Mouse (Mus musculus): ENCODE data around the gene Rorb. TPM values are rescaled to one million over a fixed set of nuclear protein-coding genes. Genes with fewer than 3 reads are reported as not detected.
A peak's percentile ranks its signal among the peaks of the same experiment; 100 is the strongest.

Rorb gene
- not detected in 2 replicates for total RNA-seq (2014; fragmentation: Nextera tagmentation)
- total RNA-seq (2017): not detected in 2 replicates

DNA sequence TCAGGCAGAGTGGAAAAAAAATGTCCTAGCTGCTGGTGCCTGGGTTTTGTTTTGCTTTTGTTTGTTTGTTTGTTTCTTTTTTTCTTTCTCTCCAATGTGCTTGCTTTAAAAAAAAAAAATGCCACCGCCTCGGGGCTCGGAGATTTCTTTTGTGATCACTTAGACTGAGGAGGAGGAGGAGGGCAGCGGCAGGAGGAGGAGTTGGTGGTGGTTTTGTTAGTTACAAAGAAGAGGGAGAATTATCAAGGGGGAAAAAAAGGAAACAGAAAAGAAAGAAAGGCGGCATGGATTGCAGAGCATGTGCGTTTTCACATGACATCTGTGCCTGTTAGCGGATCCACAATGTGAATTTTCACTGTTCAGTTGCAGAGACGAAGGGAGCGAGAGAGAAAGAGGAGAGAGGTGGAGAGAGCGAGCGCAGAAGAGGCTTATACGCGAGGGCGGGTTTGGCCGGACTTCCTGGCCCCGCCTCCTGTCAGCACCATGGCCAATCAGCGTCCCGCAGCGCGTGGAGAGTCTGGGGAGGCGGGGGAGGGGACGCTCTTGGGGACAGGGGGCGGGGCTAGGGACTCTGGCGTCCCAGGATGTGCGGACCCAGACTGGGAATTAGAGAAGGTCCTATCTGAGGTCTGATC, at the start of gene Rorb:
Gene Rorb, minus strand, starts transcription at position 404 of the 635 bp plus-strand sequence.
- ATAC-seq (replicated peaks; ENCODE audit: poor library complexity, severe bottlenecking): peak; percentile 93

DNA sequence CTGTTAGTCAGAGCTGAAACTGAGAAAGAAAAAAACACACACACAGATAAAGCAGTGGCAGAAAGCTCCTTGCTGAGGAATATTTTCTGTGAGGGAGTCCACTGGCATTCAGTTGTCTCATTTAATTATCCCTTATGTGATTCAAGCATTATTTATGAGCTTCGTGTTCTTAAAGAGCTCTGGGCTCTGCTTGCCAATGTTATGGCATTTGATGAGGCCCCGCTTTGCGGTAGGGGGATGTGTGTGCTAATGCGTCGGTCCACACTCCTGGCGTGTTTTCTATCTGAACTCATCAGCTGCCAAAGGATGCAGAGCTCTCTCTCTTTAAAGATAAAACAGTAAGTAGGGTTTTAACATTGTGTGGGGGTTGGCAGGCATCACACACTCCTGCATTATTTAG, 37.9 kb upstream of the Rorb start:
- ATAC-seq (replicated peaks; ENCODE audit: poor library complexity, severe bottlenecking): no peak

DNA sequence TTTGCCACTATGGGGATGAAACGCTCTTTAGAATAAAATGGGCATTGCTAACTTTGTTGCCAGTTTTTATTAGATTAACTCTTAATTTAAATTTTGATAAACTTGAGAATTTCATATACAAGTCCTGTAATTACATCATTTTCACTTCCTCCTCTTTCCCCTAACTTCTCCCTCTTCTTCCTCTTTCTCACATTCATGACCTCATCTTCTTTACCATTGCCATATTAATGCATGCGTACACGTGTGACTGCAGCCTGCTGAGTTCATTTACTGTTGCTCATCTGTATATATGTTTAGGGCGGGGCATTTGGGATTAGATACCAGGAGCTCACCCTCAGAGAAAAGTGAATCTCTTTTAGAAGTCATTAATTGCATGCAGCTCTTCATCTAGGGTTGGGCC, 33.5 kb upstream of the Rorb start:
- peak; percentile 75 for ATAC-seq (replicated peaks; ENCODE audit: poor library complexity, severe bottlenecking)

DNA sequence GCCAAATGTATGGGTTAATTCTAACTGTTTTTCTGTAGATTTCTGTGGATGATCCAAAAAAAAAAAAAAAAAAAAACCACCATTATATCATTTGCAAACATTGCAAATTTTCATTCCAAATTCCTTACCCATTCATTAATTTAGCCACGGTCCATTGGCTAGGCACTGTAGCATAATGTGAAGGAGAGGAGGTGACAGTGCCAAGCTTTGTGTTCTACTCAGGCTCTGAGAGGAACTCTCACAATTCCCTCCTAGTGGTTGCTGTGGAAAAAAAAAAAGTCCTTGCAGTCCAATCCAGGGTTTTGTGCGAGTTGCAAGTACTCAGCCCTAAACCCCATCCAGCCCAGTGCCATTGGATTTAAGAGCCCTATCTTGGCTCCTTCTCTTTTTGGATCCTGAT, 25.9 kb upstream of the Rorb start:
- ATAC-seq (replicated peaks; ENCODE audit: poor library complexity, severe bottlenecking): no peak

DNA sequence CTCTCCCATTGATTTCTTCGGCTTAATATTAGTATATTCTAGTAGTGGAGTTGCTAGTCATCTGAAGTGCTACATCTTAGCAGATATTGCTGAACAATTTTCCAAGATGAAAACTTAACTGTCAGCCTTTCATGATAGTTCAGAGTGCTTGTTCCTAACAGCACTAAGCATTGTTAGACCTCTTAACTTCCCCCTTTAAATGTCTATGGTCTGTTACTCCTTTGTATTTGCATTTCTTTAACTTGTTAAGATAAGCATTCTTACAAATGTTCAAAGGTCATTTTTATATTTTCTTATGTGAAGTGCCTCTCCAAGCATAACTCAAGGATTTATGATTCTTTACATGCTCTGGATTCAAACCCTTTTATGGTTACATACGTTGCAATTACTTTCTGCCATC, 24.8 kb upstream of the Rorb start:
- no peak for ATAC-seq (replicated peaks; ENCODE audit: poor library complexity, severe bottlenecking)

DNA sequence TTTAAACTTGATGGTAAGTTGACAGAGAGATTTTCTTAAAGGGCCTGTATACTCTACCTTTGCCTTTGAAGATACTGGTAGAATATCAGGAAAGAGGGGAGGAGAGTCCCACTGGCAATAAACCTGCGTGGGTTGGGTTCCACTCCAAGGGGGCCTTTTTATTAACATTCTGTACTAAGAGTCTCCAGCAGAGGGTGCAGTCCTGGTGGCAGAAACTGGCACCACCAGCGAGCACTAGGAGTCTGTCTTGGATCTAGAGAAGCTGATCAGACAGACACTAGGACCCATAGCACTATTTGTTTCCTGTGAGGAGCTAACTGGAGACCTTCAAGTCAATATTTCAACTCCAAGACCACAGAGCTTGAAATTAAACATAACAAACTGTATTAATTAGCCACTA, 11.3 kb upstream of the Rorb start:
- ATAC-seq (replicated peaks; ENCODE audit: poor library complexity, severe bottlenecking): no peak

DNA sequence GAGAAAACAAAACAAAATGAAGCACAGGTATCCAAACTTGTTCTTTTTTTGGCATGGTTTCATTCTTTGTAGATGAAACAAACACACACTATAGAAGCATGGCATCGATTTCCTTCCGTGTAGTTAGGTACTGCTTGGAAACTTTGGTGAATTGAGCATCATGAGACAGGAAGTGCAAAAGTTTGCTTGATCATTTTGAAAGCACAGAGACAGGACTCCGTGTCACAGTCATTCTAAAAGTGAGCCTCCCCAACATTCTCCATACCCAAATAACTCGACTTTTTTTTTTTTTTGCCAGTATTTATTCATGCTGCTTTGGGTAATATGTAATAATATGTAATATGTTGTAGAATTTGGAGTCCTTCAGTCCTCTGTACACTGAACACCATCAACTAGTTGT, 1.2 kb upstream of the Rorb start:
- no peak for ATAC-seq (replicated peaks; ENCODE audit: poor library complexity, severe bottlenecking)

DNA sequence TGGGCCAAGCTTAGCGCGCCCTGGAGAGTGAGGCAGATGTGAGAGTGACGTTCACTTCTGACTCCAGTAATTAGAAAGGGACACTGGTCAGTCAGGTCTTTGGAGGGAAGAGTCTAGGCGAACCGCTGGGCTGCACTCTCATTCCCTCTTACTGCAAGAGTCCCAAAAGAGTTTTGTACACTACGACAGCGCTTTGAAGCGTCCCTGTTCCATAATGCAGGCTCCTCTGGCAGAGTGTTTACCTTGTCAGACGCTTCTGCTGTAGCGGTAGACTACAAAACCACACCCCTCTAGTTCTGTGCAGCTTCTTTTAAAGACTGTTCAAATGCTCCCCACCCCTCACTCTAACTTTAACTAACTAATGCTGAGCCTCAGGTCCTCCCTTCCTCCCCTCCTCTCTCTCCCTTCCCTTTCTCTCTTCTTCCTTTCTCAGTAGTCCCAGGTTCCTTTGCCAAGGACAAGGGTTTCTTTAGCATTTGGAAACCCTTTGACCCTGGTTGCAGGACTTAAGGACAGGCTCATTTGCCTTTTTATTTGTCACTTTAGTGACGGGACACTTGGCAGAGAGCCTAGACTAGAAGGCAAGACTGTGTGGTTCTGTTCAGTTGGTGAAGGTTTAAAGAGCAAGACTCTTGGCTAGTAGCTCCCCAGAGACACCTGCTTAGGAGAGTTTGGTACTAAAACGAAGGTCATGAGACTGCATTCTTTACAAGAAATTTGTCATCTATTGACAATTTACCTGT, 603 bp upstream of the Rorb start:
- no peak for ATAC-seq (replicated peaks; ENCODE audit: poor library complexity, severe bottlenecking)

DNA sequence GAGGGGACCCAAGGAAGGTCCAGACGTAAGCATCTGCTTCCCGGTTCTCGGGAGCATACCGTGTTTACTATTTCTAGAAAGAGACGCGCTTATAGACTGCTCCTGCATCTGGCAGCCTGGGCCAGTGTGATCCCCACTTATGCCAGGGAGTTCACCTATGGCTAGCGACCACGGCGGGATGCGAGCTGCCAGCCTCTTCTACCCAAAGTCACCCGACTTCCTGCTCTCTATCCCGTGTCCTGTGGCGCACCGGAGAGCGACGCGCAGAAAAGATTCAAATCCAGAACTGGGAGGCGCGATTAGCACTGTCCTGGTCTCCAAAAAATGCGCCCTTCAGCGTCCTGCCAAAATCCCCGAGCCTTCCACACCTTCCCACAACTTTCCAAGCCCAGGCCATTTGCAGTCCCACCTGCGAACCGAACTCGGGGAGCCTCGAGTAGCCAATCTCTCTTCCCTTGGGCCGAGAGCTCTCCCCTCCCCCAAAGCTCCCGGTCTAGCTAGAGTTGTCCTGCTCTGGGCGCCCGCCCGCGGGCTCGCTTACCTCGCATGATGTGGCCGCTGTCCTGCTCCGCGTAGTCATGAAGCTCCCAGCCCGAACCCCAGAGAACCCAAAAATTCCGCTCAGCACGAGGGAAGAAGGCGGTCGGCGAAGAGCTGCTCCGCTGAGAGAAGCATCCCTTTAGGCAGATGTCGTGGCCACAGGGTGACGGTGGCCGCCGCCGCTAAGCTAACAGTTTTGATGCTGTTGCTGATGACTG, 806 bp downstream of the Rorb start:
- ATAC-seq (replicated peaks; ENCODE audit: poor library complexity, severe bottlenecking): peak; percentile 23; the same call in 1 of the 2 replicates

DNA sequence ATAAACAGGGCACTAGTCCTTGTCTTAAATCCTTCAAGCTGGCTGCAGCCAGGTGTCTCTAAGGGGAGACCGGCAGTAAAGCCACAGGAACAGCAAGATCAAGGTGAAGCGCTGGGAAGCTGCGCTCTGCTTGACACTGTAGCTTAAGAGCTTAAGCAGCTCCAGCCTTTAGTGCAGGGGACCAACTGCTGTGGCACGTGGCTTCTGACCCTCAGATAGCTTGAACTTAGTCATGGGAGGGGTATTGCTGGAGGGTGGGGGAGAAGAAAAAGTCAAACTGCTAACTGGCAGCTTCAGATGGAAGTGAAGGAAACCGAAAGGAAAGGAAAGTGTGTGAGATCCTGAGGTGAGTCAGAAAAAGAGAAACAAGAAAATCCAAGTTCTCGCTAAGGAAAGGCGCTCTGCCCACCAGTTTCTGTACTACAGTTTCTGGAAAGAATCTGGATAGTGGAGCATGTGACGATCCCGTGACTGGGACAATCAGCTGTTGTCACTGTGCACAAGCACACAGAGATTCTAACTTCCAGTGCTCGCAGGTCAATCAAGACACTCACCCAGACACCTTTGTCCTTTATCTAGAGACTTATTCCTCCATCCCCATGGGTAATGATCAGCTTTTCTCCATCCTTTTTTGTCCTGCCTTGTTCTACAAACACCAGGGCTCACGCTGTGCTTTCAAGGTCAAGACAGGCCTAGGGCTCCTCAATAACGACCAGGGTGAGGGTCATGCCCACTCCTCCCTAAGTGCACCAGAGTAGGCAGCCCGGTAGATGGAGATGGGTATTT, 2.2 kb downstream of the Rorb start:
- no peak for ATAC-seq (replicated peaks; ENCODE audit: poor library complexity, severe bottlenecking)

DNA sequence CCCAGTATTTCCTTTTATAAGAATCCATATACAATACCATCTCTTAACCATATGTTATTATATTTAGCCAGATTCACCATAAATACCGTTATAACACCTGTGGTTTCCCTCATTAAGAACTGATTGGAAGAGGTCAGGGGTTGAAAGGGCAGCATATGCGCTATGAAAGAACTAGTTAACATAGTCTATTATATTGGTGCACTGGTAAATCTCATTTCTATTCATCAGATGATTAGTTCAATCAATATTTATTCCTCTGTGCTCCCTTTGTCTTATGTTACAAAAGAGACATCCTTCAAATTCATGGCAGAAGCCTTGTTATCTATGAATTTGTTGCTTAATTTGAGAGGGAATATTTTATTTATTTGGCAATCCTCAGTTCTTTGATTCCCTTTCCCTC, 6.4 kb downstream of the Rorb start:
- ATAC-seq (replicated peaks; ENCODE audit: poor library complexity, severe bottlenecking): no peak

DNA sequence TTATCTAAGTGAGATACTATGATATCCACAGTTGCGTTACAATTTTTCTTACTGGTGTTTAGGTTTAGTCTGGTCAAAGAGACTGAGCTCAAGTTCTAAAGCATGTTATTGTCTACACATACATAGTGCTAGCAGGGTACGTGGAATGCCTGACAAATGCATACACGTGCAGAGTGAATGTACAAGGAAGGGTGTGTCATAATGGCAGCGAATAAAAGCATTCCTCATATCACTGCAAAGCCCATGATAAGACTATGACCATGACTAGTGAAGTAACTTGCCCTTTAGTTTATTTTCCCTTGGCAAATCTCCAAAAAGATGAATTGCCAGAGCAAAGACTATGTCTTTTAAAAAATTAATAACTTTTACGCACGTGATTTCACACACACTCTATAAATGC, 13.8 kb downstream of the Rorb start:
- ATAC-seq (replicated peaks; ENCODE audit: poor library complexity, severe bottlenecking): no peak

DNA sequence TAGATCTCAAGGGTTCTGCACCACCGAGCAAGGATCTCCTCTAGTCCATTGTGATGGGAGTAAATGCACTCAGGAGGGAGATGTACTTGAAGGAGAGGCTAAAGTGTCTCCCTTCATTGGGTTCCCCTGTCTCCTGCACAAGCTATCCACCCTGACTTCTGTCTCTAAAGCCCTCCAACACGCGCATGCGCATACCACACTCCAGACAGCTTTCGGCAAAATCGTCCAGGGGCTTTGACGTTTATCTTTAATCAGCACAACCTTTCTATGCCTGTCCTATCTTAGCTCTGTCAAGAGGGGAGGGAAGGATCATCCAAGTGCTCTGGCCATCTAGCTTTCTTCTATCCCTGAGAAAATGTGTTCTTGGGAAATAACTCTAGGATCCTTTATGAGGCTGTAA, 21.6 kb downstream of the Rorb start:
- ATAC-seq (replicated peaks; ENCODE audit: poor library complexity, severe bottlenecking): no peak

DNA sequence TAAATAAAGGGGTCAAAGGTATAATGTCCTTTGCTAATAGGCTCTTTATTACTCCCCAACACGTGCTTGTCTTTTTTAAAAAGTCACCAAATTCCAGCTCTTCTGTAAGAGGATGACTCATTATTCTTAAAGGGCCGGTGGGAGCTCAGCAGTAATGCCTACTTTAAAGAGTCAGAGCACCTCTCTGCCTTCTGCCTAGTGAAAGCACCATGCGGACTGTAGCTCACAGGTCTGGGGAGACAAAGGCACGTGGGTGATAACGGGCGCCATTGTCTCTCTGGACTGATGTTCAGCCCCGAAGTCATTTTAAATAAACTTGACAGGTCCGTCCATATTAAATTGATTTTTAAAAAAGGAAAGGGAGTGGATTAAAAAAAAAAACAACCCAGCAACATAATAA, 33.1 kb downstream of the Rorb start:
- no peak for ATAC-seq (replicated peaks; ENCODE audit: poor library complexity, severe bottlenecking)

DNA sequence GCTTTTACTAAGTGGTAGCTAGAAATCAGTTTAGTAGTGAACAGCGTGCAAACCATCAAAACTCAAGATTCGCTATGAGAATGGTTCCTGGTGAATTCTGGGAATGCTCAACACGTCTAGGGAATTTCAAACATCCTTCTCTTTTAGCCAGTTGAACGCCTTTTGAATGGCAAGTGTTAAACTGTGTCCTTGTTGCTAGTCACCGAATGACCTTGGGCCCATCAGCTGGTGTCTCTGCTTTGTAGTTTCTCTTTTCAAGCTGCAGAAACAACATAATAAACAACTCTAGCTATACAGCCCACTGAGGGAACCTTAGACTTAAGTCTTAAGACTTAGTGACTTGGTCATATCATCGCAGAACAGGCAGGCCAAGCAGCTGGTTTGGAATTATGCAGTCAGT, 36.2 kb downstream of the Rorb start:
- ATAC-seq (replicated peaks; ENCODE audit: poor library complexity, severe bottlenecking): no peak

DNA sequence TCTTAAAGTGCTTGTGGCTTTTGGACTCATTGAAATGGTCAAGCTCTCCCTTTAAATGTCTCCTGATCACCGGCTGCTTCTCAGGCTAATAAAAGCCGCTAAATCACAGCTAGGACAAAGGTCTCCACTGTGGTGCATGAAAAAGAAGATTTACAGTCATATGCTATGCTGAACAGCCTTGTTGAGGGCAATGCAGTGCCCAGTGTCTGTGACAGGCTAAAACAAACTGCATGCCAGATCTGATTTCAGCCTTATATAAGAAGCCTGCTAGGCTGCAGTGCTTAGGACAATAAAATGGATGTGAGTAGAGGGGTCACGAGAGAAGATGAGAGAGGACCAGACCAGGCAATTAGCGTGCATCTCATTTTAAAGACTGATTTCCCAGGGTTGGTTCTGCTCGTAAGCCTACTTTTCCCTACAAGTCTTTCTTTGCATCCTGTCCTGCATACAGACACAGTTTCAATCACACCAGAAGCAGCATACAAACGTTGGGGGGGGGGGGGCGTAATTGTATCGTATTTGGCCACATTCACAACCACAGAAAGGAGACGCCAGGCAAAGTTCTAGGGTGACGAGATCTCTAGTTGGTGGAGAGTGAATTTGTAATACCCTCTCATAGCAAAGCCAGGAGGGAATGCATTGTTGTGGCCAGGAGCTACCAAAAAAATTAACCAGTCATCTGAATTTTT, 52.1 kb downstream of the Rorb start:
- ATAC-seq (replicated peaks; ENCODE audit: poor library complexity, severe bottlenecking): no peak

DNA sequence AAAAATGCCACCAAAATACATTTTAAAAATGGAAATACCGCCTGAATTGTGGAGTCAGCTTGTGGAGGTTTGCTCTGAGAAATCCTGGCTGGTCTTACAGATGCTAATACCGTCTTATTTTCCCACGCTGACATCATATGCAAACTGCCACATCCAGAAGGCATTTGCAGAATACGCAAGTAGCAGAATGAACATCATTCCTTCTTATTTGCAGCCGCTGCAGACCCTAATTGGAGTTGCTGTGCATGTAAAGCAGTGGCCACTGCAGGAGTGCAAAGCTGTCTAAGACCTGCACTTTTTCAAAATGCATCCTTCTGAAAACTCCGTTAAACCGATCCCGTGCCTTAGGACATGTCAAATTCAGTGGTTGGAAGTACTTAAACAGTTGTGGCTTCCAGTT, 52.8 kb downstream of the Rorb start:
- no peak for ATAC-seq (replicated peaks; ENCODE audit: poor library complexity, severe bottlenecking)

DNA sequence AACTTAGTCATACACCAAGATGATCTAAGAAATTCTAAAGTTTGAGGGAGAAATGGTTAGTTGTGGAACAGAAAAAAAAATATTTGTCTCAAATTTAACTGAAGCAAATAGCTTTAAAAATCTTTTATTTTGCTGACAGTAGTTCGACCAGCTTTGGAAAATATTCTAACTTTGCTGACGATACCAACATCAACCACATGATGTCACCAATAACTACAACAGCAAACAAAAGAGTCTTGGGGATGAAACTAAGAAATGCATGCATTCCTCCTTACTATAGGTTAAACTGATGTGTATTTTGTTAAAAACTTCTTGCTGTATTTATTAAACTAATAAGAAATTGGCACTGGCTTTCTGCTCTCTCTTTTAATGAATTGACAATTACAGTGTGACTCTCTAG, 67.9 kb downstream of the Rorb start:
- no peak for ATAC-seq (replicated peaks; ENCODE audit: poor library complexity, severe bottlenecking)

DNA sequence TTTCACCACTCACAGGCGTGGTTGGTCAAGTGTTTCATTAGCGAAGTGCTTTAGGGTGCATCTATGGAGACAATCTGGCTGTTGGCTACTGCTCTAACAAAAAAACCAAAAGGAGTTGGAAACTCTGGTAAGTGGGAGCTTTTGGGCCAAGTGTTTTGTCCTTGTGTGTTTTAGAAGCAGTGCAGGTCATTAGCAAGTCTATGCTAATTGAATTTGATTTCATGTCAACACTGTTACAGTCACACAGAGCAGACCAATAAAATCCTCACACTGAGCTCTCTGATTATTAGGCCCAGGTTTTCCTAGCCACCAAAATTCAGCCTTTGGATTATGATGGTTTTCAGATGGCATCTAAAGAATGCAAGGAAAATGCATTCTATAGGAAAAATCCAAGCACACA, 70.2 kb downstream of the Rorb start:
- no peak for ATAC-seq (replicated peaks; ENCODE audit: poor library complexity, severe bottlenecking)
